Mouse (Mus musculus): ENCODE data around the gene Tnfrsf4. TPM values are rescaled to one million over a fixed set of nuclear protein-coding genes. Genes with fewer than 3 reads are reported as not detected.

Gene Tnfrsf4
- polyA plus RNA-seq, 1 experiment from 2014 or later: 0.81 TPM

GRCm38 (mm10) chr4:156031255-156031592 lies 17.6 kb downstream of the Tnfrsf4 start:
- Histone ChIP-seq H3K36me3 (peaks cover 18% of the 10 kb centered on the region; the same call in 1 of the 2 replicates), H3K27me3 (replicated peaks) (peaks cover 23% of the 10 kb centered on the region), H3K9me3 (no peaks in the 10 kb centered on the region), H3K9ac (peak overlapping the region; percentile 58), H3K4me3 (peak overlapping the region; percentile 45), H3K4me1 (peaks cover 37% of the 10 kb centered on the region), H3K27ac (no peak overlapping the region), H3K4me2 (replicated peaks) (peak overlapping the region; percentile 72)
- ATAC-seq (ENCODE audit: low FRiP score, low read depth): 0 out of 2 replicates have a peak, but pooled peaks have one; percentile 10
- WGBS: 6% methylated on average over 7 of the region's 7 CpGs

DNA sequence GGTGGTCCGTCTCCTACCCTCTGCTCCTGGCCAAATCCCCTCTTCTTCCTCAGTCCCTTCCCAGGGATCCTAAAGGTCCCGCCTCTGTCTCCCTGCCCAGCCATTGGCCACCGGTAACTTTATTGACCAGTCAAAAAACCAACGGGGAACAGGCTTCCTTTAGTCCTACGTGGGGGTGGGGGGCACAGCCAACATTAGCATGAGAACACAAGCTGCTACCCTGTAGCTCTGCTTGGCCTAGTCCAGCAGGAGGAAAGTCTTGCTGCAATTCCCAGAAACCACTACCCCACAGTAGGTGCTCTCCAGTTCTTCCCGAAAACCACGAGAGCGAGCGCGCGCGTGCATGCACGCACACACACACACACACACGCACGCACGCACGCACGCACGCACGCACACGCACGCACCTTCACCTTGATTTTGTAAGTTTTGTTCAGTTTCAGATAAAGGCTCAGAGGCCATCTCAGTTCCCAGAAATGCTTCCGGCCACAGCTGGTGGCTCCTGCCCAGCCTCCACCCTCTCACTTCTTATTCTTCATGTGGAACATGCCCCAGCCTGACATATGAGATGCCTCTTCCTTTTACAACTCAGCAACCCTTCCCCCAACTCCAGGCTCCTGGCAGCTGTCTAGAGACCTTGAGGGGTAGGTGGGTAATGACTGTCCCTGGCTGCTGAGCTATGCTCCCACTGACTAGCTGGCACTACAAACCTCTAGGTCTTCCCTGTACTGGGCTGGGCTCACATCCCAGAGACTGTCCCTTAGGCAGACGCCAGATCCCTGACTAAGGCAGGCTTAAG lies 18.1 kb downstream of the Tnfrsf4 start:
- Histone ChIP-seq H3K4me2 (replicated peaks) (peak overlapping the region; percentile 72), H3K27ac (peak overlapping the region; percentile 82), H3K4me1 (peaks cover 37% of the 10 kb centered on the region), H3K9ac (peak overlapping the region; percentile 58), H3K4me3 (peak overlapping the region; percentile 45), H3K9me3 (no peaks in the 10 kb centered on the region), H3K36me3 (peaks cover 15% of the 10 kb centered on the region; the same call in 1 of the 2 replicates), H3K27me3 (replicated peaks) (peaks cover 24% of the 10 kb centered on the region)
- peak; percentile 88 for ATAC-seq (ENCODE audit: low FRiP score, low read depth)
- 1% methylated on average over 24 of the region's 24 CpGs for WGBS

GRCm38 (mm10) chr4:156032856-156033255 lies 19.2 kb downstream of the Tnfrsf4 start:
- no peak for ATAC-seq (ENCODE audit: low FRiP score, low read depth)
- no peak overlapping the region for H3K4me3 ChIP-seq
- H3K9ac ChIP-seq: no peak overlapping the region; the same call in 1 of the 2 replicates
- 84% methylated on average over 4 of the region's 4 CpGs for WGBS
- peaks cover 24% of the 10 kb centered on the region for H3K27me3 ChIP-seq (replicated peaks)
- peak overlapping the region; percentile 72 for H3K4me2 ChIP-seq (replicated peaks)
- H3K27ac ChIP-seq: no peak overlapping the region
- no peaks in the 10 kb centered on the region for H3K9me3 ChIP-seq
- peaks cover 37% of the 10 kb centered on the region for H3K4me1 ChIP-seq
- H3K36me3 ChIP-seq: peaks cover 6% of the 10 kb centered on the region; the same call in 1 of the 2 replicates

DNA sequence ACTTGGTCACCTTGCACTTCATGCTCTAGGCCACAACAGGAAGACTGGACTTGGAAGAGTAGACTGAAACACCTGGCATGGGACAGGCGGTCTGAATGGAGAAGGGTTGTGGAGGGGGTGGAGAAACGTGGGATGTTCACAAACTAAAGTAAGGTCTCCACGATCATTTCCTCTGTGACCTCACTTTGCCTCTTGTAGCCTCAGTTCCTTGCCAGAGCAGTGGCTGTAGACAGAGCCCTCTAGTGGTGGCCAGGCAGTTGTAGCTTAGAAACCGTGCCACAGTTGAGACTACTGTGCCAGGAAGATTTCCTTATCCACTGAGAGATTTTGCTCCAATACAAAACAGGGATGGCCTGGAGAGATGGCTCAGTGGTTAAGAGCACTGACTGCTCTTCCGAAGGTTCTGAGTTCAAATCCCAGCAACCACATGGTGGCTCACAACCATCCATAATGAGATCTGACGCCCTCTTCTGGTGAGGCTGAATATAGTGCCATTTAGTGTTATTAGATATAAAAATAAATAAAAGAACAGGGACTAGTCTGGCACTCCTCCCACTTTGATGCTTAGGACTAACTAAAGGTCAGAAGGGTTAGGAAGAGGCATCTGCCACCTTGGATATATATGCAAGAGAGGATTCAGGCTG lies 20.0 kb downstream of the Tnfrsf4 start:
- 46% methylated on average over 6 of the region's 6 CpGs for WGBS

DNA sequence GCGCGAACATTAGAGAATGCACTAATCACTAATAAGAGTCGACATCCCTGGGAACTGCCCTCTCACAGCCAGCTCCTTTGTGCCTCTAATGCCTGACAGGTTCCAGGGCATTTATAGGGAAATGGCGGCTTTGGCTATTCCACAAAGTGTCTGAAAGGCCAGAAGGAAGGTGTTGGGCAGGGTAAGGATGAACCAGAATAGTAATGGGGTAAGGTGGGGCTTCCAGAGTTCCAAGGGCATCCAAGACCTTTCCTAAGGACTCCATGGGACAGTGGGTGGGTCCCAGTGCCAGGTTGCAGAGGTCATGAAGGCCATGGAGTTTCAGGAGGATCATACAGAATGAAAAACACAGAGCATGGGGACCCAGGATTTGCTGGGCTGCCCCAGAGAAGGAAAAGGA lies 20.7 kb downstream of the Tnfrsf4 start:
- Histone ChIP-seq H3K27ac (no peak overlapping the region), H3K4me2 (replicated peaks) (no peak overlapping the region), H3K9me3 (no peaks in the 10 kb centered on the region), H3K4me1 (peaks cover 37% of the 10 kb centered on the region), H3K9ac (no peak overlapping the region), H3K27me3 (replicated peaks) (peaks cover 24% of the 10 kb centered on the region), H3K36me3 (no peaks in the 10 kb centered on the region; the same call in 1 of the 2 replicates), H3K4me3 (no peak overlapping the region)
- no peak for ATAC-seq (ENCODE audit: low FRiP score, low read depth)
- WGBS: 50% methylated on average over 4 of the region's 4 CpGs

More for the DNA sequence above, 20.0 kb downstream of the Tnfrsf4 start:
- Histone ChIP-seq H3K4me1 (peaks cover 37% of the 10 kb centered on the region), H3K4me2 (replicated peaks) (no peak overlapping the region), H3K27ac (no peak overlapping the region), H3K9ac (no peak overlapping the region), H3K27me3 (replicated peaks) (peaks cover 24% of the 10 kb centered on the region), H3K9me3 (no peaks in the 10 kb centered on the region), H3K4me3 (no peak overlapping the region), H3K36me3 (peaks cover under 1% of the 10 kb centered on the region; the same call in 1 of the 2 replicates)
- no peak for ATAC-seq (ENCODE audit: low FRiP score, low read depth)

- no peaks in the 10 kb centered on the region for H3K9me3 ChIP-seq
- ATAC-seq (ENCODE audit: low FRiP score, low read depth): no peak
- peak overlapping the region; percentile 53 for H3K4me2 ChIP-seq (replicated peaks)
- peak overlapping the region; percentile 22 for H3K4me3 ChIP-seq
- H3K36me3 ChIP-seq: no peaks in the 10 kb centered on the region
- peaks cover 24% of the 10 kb centered on the region for H3K27me3 ChIP-seq (replicated peaks)
- 4% methylated on average over 25 of the region's 25 CpGs for WGBS
- peak overlapping the region; percentile 46; the same call in 1 of the 2 replicates for H3K9ac ChIP-seq
- no peak overlapping the region for H3K27ac ChIP-seq
- H3K4me1 ChIP-seq: peaks cover 37% of the 10 kb centered on the region
Observed at GRCm38 (mm10) chr4:156034901-156035300, 21.3 kb downstream of the Tnfrsf4 start.

DNA sequence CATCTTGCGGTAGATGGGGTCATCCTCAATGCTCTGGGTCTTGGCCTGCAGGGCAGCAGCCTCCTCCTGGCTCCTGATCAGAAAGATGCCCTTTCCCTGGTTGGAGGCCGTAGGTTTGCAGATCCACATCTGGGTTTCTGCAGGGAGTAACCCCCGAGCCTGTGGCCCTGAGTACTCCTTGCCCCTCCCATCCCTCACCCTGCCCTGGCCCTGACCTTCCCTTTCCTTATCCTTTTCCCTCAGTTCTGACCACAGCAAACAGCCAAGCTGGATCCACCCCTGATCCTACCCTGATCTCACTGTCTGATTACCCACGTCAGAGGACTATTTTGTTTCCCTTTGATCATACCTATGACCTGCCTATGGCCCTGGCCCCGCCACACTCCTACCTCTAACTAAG lies 31.1 kb downstream of the Tnfrsf4 start:
- Histone ChIP-seq H3K9me3 (no peaks in the 10 kb centered on the region), H3K9ac (no peak overlapping the region), H3K36me3 (no peaks in the 10 kb centered on the region), H3K4me1 (no peaks in the 10 kb centered on the region), H3K27me3 (replicated peaks) (no peaks in the 10 kb centered on the region), H3K27ac (no peak overlapping the region), H3K4me2 (replicated peaks) (no peak overlapping the region), H3K4me3 (no peak overlapping the region)
- WGBS: 66% methylated on average over 5 of the region's 5 CpGs
- no peak for ATAC-seq (ENCODE audit: low FRiP score, low read depth)

DNA sequence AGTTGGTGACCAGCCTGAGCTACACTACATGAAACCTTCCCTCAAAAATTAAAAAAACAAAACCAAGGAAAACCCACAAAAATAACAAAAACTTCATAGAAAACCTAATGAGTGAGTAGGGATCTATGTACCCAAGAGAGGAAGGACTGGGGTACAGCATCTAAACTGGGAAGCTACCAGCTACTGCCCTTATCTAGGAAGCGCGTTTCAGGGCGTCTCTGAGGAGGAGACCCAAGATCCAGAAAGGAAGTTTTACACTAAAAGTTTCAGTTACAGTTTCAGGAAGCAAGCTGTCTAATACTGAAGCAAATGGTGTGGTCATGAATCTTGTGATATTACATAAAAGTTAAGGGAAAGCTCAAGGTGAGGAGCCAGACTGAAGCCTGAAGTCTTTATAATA lies 36.1 kb downstream of the Tnfrsf4 start:
- H3K27ac ChIP-seq: no peak overlapping the region
- H3K9ac ChIP-seq: no peak overlapping the region
- ATAC-seq (ENCODE audit: low FRiP score, low read depth): no peak
- H3K36me3 ChIP-seq: no peaks in the 10 kb centered on the region
- H3K9me3 ChIP-seq: no peaks in the 10 kb centered on the region
- H3K4me3 ChIP-seq: no peak overlapping the region
- no peak overlapping the region for H3K4me2 ChIP-seq (replicated peaks)
- H3K4me1 ChIP-seq: no peaks in the 10 kb centered on the region
- H3K27me3 ChIP-seq (replicated peaks): no peaks in the 10 kb centered on the region
- WGBS: 85% methylated on average over 3 of the region's 3 CpGs

DNA sequence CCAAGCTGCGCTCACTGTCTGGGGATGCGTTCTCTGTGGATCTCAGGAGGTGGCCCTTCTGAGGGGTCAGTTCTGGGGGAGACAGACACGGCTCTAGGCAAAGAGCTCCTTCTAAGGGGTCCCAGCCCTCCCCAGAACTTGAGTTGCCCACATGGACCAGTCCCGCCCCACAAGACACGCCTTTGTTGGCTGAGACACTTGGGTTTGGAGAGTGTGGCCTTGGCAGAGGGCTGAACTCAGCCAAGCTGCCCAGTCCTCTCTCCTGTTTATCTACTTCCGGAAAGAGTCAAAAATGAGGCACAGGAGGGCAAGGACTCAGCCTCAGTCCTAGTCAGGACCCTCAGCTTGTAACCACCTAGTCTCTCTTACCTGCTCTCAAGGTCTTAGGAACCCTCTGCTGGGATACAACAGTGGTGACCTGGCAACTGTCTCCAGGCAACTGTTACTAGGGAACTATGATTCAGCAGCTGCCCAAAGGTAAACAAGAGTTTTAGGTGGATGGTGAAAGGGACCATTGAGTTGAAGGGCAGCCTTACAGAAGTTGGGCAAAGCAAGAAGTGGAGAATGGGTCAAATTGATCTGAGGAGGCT lies 36.8 kb downstream of the Tnfrsf4 start:
- no peak overlapping the region for H3K27ac ChIP-seq
- no peak overlapping the region for H3K4me2 ChIP-seq (replicated peaks)
- no peaks in the 10 kb centered on the region for H3K4me1 ChIP-seq
- WGBS: 78% methylated on average over 6 of the region's 6 CpGs
- H3K9ac ChIP-seq: no peak overlapping the region
- no peaks in the 10 kb centered on the region for H3K9me3 ChIP-seq
- no peak for ATAC-seq (ENCODE audit: low FRiP score, low read depth)
- H3K4me3 ChIP-seq: no peak overlapping the region
- H3K36me3 ChIP-seq: no peaks in the 10 kb centered on the region
- no peaks in the 10 kb centered on the region for H3K27me3 ChIP-seq (replicated peaks)

DNA sequence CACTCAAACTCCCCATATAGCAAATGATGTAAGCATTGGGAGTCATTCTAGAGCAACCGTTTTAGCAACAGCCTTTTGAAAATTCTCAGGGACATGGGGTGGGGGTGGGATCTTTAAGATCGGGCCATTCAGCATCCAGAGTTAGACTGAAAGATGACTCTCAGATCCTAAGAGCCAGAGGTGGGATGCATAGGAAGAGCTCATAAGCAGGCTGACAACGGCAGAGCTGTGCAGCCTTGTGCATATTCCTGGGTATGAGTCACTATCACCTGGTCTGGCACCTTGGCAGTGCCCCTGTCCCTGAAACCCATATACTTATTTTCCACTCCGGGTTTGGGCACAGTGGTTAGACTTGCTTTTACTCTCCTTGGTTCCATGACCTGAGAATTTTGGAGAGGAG lies 39.5 kb downstream of the Tnfrsf4 start:
- H3K9me3 ChIP-seq: no peaks in the 10 kb centered on the region
- H3K4me3 ChIP-seq: no peak overlapping the region
- H3K4me2 ChIP-seq (replicated peaks): no peak overlapping the region
- ATAC-seq (ENCODE audit: low FRiP score, low read depth): no peak
- no peaks in the 10 kb centered on the region for H3K36me3 ChIP-seq
- no peaks in the 10 kb centered on the region for H3K27me3 ChIP-seq (replicated peaks)
- WGBS: 86% methylated on average over 4 of the region's 4 CpGs
- H3K4me1 ChIP-seq: no peaks in the 10 kb centered on the region
- no peak overlapping the region for H3K9ac ChIP-seq
- H3K27ac ChIP-seq: no peak overlapping the region

- Histone ChIP-seq H3K9ac (no peak overlapping the region), H3K4me2 (replicated peaks) (no peak overlapping the region), H3K4me3 (no peak overlapping the region), H3K4me1 (no peaks in the 10 kb centered on the region), H3K27ac (no peak overlapping the region), H3K36me3 (no peaks in the 10 kb centered on the region), H3K9me3 (no peaks in the 10 kb centered on the region), H3K27me3 (replicated peaks) (no peaks in the 10 kb centered on the region)
- WGBS: 83% methylated on average over 4 of the region's 4 CpGs
- ATAC-seq (ENCODE audit: low FRiP score, low read depth): no peak
Observed at GRCm38 (mm10) chr4:156054130-156054529, 40.5 kb downstream of the Tnfrsf4 start.

DNA sequence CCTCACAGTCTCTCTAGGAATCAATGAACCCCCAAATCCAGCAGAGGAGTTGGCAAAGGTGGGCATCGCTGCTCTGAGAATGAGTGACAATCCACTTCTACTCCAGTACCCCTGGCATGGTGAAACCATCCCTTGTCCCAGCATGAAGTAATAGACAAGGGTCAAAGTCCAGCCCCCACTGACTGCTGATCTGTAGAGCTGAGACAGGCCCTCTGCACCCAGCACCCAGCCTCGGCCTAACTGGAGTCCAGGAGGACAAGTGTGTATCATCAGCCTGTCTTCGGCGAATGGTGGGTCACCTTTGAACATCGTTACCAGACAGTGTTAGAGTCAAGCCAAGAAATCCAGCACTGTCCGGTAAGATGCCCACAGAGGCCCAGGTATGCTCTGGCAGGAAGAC lies 41.0 kb downstream of the Tnfrsf4 start:
- no peak overlapping the region for H3K4me3 ChIP-seq
- H3K9me3 ChIP-seq: no peaks in the 10 kb centered on the region
- H3K9ac ChIP-seq: no peak overlapping the region
- H3K27me3 ChIP-seq (replicated peaks): 0 out of 2 replicates have a peak, but pooled peaks cover under 1% of the 10 kb centered on the region
- no peaks in the 10 kb centered on the region for H3K4me1 ChIP-seq
- ATAC-seq (ENCODE audit: low FRiP score, low read depth): no peak
- H3K36me3 ChIP-seq: no peaks in the 10 kb centered on the region
- no peak overlapping the region for H3K4me2 ChIP-seq (replicated peaks)
- H3K27ac ChIP-seq: no peak overlapping the region
- 92% methylated on average over 6 of the region's 6 CpGs for WGBS
